Mouse (Mus musculus): ENCODE data around the gene Hcn2. TPM values are rescaled to one million over a fixed set of nuclear protein-coding genes. Genes with fewer than 3 reads are reported as not detected.
"Not testable (repeated sequence)": the region's sequence is repeated elsewhere in the genome, so short reads cannot be mapped to it uniquely, and the experiment has no call there.

Hcn2 gene
- polyA plus RNA-seq, 1 experiment from 2014 or later = 0.10 TPM

DNA sequence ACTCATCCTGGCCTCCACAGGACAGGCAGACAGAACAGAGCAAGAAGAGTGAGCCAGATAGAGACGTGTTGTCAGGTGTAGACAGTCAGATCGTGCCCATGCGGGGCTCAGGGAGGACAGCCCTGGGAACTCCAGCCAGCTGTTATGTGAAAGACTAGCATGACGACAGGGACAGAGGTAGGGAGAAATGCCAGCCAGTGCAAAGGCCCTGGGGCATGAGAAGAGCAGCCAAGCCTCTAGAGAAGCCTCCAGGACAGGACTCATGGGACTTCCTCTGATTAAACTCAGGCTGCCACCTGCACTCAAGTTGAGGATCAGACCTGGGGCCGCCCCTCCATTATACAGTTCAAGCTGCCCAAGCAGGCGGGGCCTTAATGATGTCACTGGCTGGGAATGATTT lies 32.1 kb downstream of the Hcn2 start:
- no peak for ATAC-seq (ENCODE audit: insufficient number of reproducible peaks, insufficient read depth, low FRiP score, low TSS enrichment, low read depth)
- no peak overlapping the region for H3K9ac ChIP-seq
- WGBS = 73% methylated on average over 6 of the region's 6 CpGs

DNA sequence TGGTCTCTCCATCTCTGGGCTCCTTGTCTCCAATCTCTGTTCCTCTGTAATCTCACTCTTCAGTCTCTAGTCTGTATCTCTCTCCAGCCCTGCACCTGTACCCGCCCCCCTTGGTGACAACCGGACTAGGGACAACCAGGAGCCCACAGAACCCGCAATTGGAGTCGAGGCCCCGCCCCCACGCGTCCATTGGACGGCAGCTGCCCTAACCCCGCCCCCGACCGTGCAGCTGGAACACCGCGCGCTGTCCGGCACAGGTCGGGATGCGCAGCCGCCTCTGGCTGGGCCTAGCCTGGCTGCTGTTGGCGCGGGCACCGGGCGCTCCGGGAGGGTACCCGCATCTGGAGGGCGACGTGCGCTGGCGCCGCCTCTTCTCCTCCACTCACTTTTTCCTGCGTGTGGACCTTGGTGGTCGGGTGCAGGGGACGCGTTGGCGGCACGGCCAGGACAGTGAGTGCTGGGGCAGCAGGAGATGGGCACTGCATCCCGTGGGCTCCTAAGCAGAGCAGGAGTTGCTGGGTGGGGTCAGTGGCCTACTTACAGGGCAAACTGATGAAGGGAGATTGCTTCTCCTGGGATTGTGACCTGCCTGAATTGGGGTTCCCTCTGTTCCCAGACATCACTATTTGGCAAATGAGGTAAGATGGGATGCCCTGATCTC lies 38.6 kb downstream of the Hcn2 start, which contains the start of gene Fgf22:
Fgf22 (plus strand) TSS at position 221 of the 661 bp plus-strand sequence.
- 2% methylated on average over 26 of the region's 36 CpGs for WGBS
- H3K27ac ChIP-seq = no peak within 1 kb of the TSS
- H3K9me3 ChIP-seq = no peaks in the 10 kb centered on the region
- peaks cover 43% of the 10 kb centered on the region for H3K36me3 ChIP-seq
- H3K9ac ChIP-seq = peak within 1 kb of the TSS; percentile 68
- peak; percentile 77; the same call in 1 of the 2 replicates for ATAC-seq (ENCODE audit: insufficient number of reproducible peaks, insufficient read depth, low FRiP score, low TSS enrichment, low read depth)
- no peaks in the 10 kb centered on the region for H3K27me3 ChIP-seq
- H3K4me2 ChIP-seq = peak within 1 kb of the TSS; percentile 72
- peak within 1 kb of the TSS; percentile 41 for H3K4me3 ChIP-seq
- H3K4me1 ChIP-seq = peaks cover 10% of the 10 kb centered on the region

More for the DNA sequence above, 32.1 kb downstream of the Hcn2 start:
- Histone ChIP-seq H3K36me3 (peaks cover 11% of the 10 kb centered on the region), H3K4me3 (no peak overlapping the region), H3K4me1 (peaks cover 13% of the 10 kb centered on the region), H3K9me3 (no peaks in the 10 kb centered on the region), H3K4me2 (no peak overlapping the region), H3K27ac (no peak overlapping the region), H3K27me3 (no peaks in the 10 kb centered on the region)

DNA sequence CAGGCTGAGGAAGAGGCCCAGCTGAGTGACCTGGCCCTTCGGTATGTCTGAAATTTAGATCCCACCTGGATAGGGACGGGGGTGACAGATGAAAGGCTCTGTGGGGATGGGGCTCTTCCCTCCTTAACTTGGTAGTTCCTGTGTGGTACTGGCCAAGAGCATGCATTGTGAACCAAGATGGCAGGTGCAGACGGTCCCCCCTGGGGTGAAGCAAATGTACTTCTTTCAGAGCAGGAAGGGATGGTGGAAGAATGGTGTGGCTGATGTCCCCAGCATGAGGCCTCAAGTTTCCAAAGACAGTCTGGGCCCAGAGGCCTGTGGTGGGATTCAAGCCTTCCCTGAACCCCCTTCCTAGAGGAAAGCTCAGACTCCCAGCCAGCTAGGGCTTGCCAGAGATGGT lies 39.4 kb downstream of the Hcn2 start:
- Histone ChIP-seq H3K4me2 (no peak overlapping the region), H3K36me3 (peaks cover 51% of the 10 kb centered on the region), H3K4me3 (no peak overlapping the region), H3K9ac (0 out of 2 replicates have a peak overlapping the region, but pooled peaks have one; percentile 68), H3K27me3 (no peaks in the 10 kb centered on the region), H3K4me1 (peaks cover 10% of the 10 kb centered on the region), H3K27ac (no peak overlapping the region), H3K9me3 (no peaks in the 10 kb centered on the region)
- WGBS = 65% methylated on average over 3 of the region's 3 CpGs
- ATAC-seq (ENCODE audit: insufficient number of reproducible peaks, insufficient read depth, low FRiP score, low TSS enrichment, low read depth) = no peak

DNA sequence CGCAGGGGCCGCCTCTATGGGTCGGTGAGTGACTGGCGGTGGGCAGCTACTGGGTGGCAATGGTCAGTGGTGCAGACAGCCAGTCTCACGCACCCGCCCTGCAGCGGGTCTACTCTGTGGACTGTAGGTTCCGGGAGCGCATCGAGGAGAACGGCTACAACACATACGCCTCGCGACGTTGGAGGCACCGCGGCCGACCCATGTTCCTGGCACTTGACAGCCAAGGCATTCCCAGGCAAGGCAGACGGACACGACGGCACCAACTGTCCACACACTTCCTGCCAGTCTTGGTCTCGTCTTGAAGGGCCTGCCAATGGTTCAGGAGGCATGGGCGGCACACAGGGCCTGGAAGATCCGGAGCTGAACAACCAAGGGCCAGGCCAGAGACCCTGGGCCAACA lies 40.2 kb downstream of the Hcn2 start:
- Histone ChIP-seq H3K4me1 (peaks cover 10% of the 10 kb centered on the region), H3K9ac (no peak overlapping the region), H3K36me3 (peaks cover 59% of the 10 kb centered on the region), H3K4me2 (no peak overlapping the region), H3K9me3 (no peaks in the 10 kb centered on the region), H3K27ac (no peak overlapping the region), H3K27me3 (no peaks in the 10 kb centered on the region), H3K4me3 (no peak overlapping the region)
- no peak for ATAC-seq (ENCODE audit: insufficient number of reproducible peaks, insufficient read depth, low FRiP score, low TSS enrichment, low read depth)
- 91% methylated on average over 24 of the region's 24 CpGs for WGBS

DNA sequence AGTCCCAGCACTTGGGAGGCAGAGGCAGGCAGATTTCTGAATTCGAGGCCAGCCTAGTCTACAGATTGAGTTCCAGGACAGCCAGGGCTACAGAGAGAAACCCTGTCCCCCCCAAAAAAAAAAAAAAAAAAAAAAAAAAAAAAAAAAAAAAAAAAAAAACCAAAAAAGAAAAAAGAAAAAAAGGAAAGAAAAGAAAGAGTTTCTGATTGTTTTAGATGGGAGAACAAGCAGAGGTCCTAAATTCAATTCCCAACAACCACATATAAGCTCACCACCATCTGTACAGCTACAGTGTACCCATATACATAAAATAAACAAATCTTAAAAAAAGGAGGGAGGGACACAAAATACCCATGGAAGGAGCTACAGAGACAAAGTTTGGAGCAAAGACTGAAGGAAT lies 43.2 kb downstream of the Hcn2 start:
- not testable (repeated sequence) for H3K9ac ChIP-seq; H3K4me3 ChIP-seq; ATAC-seq (ENCODE audit: insufficient number of reproducible peaks, insufficient read depth, low FRiP score, low TSS enrichment, low read depth); H3K27me3 ChIP-seq; H3K4me2 ChIP-seq; H3K27ac ChIP-seq; H3K9me3 ChIP-seq
- 88% methylated on average over 1 of the region's 1 CpGs for WGBS
- peaks cover 20% of the 10 kb centered on the region for H3K4me1 ChIP-seq
- H3K36me3 ChIP-seq = peaks cover 69% of the 10 kb centered on the region

DNA sequence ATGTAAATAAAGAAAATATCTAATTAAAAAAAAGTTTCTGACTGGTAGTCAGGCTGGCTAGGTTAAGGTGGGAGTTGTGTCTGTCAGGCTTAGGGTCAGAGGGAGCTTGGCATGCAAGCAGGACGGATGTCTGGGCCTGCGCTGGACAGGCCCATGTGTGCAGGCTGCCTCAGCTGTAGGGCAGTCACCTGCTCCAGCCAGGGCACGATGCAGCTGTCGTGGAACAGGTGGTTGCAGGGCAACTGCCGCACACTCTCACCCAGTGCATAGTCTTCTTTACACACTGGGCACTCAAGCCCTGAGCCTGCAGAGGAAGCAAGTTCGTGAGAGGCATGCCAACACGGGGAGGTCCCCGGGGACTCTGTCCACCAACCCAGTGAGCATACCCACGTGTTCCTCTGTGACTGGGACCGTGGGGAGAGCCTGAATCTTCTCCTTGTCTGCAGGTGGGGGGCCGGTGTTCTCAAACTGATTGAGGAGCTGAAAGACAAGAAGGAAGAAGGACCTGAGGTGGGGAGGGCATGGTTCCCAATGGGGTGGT lies 44.2 kb downstream of the Hcn2 start:
- H3K4me2 ChIP-seq = no peak overlapping the region
- H3K27me3 ChIP-seq = no peaks in the 10 kb centered on the region
- no peaks in the 10 kb centered on the region for H3K9me3 ChIP-seq
- H3K36me3 ChIP-seq = peaks cover 67% of the 10 kb centered on the region
- 91% methylated on average over 11 of the region's 11 CpGs for WGBS
- ATAC-seq (ENCODE audit: insufficient number of reproducible peaks, insufficient read depth, low FRiP score, low TSS enrichment, low read depth) = no peak; the same call in 1 of the 2 replicates
- no peak overlapping the region for H3K4me3 ChIP-seq
- no peak overlapping the region for H3K9ac ChIP-seq
- H3K4me1 ChIP-seq = peaks cover 20% of the 10 kb centered on the region
- H3K27ac ChIP-seq = no peak overlapping the region

DNA sequence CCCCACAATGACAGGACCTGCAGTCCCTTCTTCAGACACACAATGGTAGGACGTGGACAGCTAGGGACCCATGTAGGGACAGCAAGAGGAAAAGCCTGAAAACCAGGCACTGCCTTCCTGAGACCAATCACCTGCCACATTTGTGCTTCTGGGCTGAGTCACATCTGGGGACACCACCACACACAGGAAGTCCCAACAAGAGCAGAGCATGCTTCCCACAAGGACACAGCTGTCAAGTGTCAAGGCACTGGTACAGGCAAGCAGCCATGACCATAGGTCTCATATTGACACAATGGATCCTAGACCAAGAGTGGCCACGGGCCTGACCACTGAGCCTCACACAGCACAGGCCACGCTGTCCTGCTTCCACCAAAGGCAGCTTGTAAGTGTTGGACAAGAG lies 46.4 kb downstream of the Hcn2 start:
- 85% methylated on average over 3 of the region's 3 CpGs for WGBS
- H3K36me3 ChIP-seq = peaks cover 46% of the 10 kb centered on the region

DNA sequence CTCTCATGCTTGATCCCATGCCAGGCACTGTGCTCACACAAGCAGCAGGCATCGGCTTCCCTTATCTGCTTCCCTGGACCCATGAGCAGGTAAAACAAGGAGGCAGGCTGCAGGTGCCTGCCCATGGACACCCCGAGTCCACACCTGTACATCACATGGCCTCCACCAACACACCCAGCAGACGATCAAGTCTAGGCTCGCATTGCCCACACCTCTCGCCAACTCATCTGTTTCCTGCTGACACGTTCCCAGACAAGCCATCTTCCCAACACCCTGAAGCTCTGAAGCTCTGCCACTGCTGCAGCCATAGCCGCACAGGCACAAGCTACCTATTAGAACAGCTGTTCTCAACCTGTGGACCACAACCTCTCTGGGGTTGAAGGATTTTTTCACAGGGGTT lies 47.8 kb downstream of the Hcn2 start:
- Histone ChIP-seq H3K27me3 (no peaks in the 10 kb centered on the region), H3K4me3 (no peak overlapping the region; the same call in 1 of the 2 replicates), H3K27ac (no peak overlapping the region), H3K9ac (peak overlapping the region; percentile 51), H3K4me1 (peaks cover 36% of the 10 kb centered on the region), H3K4me2 (peak overlapping the region; percentile 18; the same call in 1 of the 2 replicates), H3K36me3 (peaks cover 32% of the 10 kb centered on the region), H3K9me3 (no peaks in the 10 kb centered on the region)
- ATAC-seq (ENCODE audit: insufficient number of reproducible peaks, insufficient read depth, low FRiP score, low TSS enrichment, low read depth) = no peak
- WGBS = 78% methylated on average over 7 of the region's 7 CpGs

More for the DNA sequence above, 46.4 kb downstream of the Hcn2 start:
- peaks cover 27% of the 10 kb centered on the region for H3K4me1 ChIP-seq
- H3K9ac ChIP-seq = no peak overlapping the region
- no peak overlapping the region for H3K4me2 ChIP-seq
- H3K27me3 ChIP-seq = no peaks in the 10 kb centered on the region
- no peak overlapping the region for H3K4me3 ChIP-seq
- H3K27ac ChIP-seq = no peak overlapping the region
- no peak for ATAC-seq (ENCODE audit: insufficient number of reproducible peaks, insufficient read depth, low FRiP score, low TSS enrichment, low read depth)
- H3K9me3 ChIP-seq = no peaks in the 10 kb centered on the region

DNA sequence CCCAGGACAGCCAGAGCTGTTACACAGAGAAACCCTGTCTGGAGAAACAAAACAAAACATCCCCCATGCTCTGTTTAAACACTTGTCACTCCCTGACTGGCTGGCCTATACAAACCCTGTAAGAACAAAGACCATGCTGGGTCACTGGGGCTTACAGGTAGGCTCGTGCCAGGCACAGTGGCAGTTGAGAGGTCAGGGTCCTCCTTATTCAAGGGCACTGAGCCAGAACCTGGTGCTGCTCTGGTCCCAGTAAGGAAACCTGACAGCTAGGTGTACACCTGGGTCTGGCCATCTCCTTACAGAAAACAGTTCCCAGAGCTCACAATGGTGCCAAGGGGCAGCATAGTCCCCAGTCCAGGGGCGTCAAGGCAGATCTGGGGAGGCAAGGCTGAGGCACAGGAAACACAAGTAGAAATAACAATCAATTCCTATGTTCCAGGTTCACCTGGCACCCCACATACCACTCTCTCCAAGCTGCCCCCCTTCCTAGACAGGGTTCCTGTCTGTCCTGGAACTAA lies 48.9 kb downstream of the Hcn2 start:
- H3K27me3 ChIP-seq = peaks cover 2% of the 10 kb centered on the region; the same call in 1 of the 2 replicates

DNA sequence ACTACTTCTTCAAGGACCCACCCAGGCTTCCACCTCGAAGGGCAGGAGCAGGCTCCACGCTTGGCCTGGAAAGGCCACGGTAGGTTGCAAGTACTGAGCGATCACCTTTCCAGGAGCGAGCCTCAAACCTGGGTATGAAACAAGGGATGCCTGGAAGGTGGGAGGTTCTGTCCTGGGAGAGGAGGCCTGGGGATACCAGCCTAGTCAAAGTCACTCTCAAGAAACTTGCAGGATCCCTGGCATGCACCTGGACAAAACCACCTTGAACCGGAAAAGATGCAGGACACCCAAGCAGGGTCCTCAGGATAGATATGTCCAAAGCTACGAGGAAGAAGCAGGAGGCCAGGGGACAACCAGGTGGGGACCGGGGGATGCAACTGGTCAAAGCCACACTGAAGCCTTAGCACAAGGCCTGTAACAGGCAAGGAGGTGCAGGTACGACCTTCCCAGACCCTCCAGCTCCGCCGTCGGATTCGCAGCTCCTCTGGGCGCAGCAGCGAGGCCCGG lies 49.6 kb downstream of the Hcn2 start:
- Histone ChIP-seq H3K4me1 (peaks cover 36% of the 10 kb centered on the region), H3K27ac (peak overlapping the region; percentile 91), H3K27me3 (peaks cover 9% of the 10 kb centered on the region), H3K4me3 (peak overlapping the region; percentile 94), H3K4me2 (peak overlapping the region; percentile 86), H3K9ac (peak overlapping the region; percentile 97), H3K36me3 (peaks cover 16% of the 10 kb centered on the region), H3K9me3 (no peaks in the 10 kb centered on the region)
- ATAC-seq (ENCODE audit: insufficient number of reproducible peaks, insufficient read depth, low FRiP score, low TSS enrichment, low read depth) = no peak
- 8% methylated on average over 16 of the region's 16 CpGs for WGBS

More for the DNA sequence above, 48.9 kb downstream of the Hcn2 start:
- Histone ChIP-seq H3K4me2 (peak overlapping the region; percentile 86), H3K36me3 (peaks cover 24% of the 10 kb centered on the region), H3K27ac (no peak overlapping the region), H3K4me1 (peaks cover 36% of the 10 kb centered on the region), H3K9ac (peak overlapping the region; percentile 97), H3K4me3 (peak overlapping the region; percentile 94), H3K9me3 (no peaks in the 10 kb centered on the region)
- ATAC-seq (ENCODE audit: insufficient number of reproducible peaks, insufficient read depth, low FRiP score, low TSS enrichment, low read depth) = no peak
- 74% methylated on average over 2 of the region's 2 CpGs for WGBS

DNA sequence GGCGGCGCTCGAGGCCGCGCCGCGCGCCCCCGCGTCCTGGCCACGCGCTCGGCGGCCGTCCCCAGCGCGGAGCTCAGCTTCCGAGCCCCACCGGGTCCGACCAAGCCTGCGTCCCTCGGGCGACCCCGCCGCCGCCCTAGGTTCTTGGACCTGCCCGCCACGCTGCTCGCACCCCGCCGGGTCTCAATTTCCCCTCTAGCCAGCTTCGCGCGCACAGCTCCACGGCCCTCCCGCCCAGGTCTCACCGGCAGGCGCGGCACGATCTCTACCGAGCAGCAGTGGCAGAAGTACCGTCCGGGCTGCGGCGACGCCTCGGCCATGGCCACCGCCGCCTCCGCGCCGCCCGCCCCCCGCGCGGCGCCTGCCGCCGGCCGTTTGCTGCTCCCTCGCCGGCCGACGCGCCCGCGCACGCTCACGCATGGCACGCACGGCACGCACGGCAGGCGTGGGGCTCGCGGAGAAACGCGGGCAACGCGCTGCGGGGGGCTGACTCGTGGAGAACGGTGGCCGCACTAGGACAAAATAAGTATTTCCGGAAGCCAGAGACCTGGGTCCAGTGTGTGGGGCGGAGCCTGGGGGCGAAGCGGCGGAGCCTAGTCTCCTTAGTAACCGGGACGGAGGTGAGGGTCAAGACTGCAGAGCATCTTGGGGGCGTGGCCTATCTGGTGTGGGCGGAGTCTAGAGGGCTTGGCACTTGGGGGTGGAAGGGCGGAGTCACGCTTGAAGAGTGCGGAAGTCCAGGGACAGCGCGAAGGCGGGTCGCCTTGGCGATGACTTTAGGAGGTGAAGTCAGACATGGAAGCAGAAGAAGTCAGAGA lies 50.3 kb downstream of the Hcn2 start, which contains the start of gene Rnf126:
Rnf126 (minus strand) TSS at position 445 of the 818 bp plus-strand sequence.
- peak within 1 kb of the TSS; percentile 91 for H3K27ac ChIP-seq
- H3K36me3 ChIP-seq = peaks cover 9% of the 10 kb centered on the region
- H3K4me1 ChIP-seq = peaks cover 36% of the 10 kb centered on the region
- H3K9me3 ChIP-seq = no peaks in the 10 kb centered on the region
- WGBS = under 1% methylated on average over 93 of the region's 101 CpGs
- H3K4me2 ChIP-seq = peak within 1 kb of the TSS; percentile 86
- H3K4me3 ChIP-seq = peak within 1 kb of the TSS; percentile 94
- peak; percentile 82 for ATAC-seq (ENCODE audit: insufficient number of reproducible peaks, insufficient read depth, low FRiP score, low TSS enrichment, low read depth)
- peaks cover 9% of the 10 kb centered on the region for H3K27me3 ChIP-seq
- H3K9ac ChIP-seq = peak within 1 kb of the TSS; percentile 97
